11 mouse cellular contexts compared by ENCODE assay signal in genomic region chr14:36778956-36779355, GRCm38 (mm10).
DNase-seq lines count a peak whose midpoint lies in the region; ATAC-seq lines count a peak whose summit lies in the region.
"Had no signal": no experiment of that assay in that cellular context is flagged by ENCODE, and none has a peak within 500 bp of the region (broad histone marks: within the 10 kb centered on the region; RNA-seq: fewer than 3 reads in every experiment).

No protein-coding gene starts in this region.

- peak; percentile 53; the same call in 1 of the 2 replicates for ATAC-seq in forebrain, embryonic 15.5 days (replicated peaks)
- no peak for ATAC-seq in forebrain, embryonic 12.5 days (ENCODE audit: low FRiP score)

- H3K9ac ChIP-seq in forebrain, embryonic 15.5 days (replicated peaks): no peak overlapping the region
- H3K9ac ChIP-seq in forebrain, embryonic 12.5 days: no peak overlapping the region
- H3K9ac ChIP-seq: liver, embryonic 13.5 days; stomach, embryonic 15.5 days had no signal

- H3K9me3 ChIP-seq in forebrain, embryonic 15.5 days: no peaks in the 10 kb centered on the region
- H3K9me3 ChIP-seq in forebrain, embryonic 12.5 days: no peaks in the 10 kb centered on the region
- H3K9me3 ChIP-seq: liver, embryonic 13.5 days; stomach, embryonic 15.5 days had no signal

- H3K4me3 ChIP-seq in forebrain, embryonic 15.5 days: no peak overlapping the region
- no peak overlapping the region for H3K4me3 ChIP-seq in forebrain, embryonic 12.5 days (replicated peaks)
- H3K4me3 ChIP-seq: erythroblast, embryonic 14.5 days; liver, embryonic 13.5 days; stomach, embryonic 15.5 days had no signal

- H3K36me3 ChIP-seq in forebrain, embryonic 15.5 days: no peaks in the 10 kb centered on the region
- H3K36me3 ChIP-seq in forebrain, embryonic 12.5 days (replicated peaks): no peaks in the 10 kb centered on the region
- H3K36me3 ChIP-seq: liver, embryonic 13.5 days; stomach, embryonic 15.5 days had no signal

- WGBS in forebrain, embryonic 15.5 days: 82% methylated on average over 1 of the region's 1 CpGs
- 76% methylated on average over 1 of the region's 1 CpGs for WGBS in forebrain, embryonic 12.5 days

- no peaks in the 10 kb centered on the region for H3K4me1 ChIP-seq in forebrain, embryonic 15.5 days
- no peaks in the 10 kb centered on the region for H3K4me1 ChIP-seq in forebrain, embryonic 12.5 days
- H3K4me1 ChIP-seq: liver, embryonic 13.5 days had no signal

- no peak overlapping the region for H3K27ac ChIP-seq in forebrain, embryonic 15.5 days (replicated peaks)
- H3K27ac ChIP-seq in forebrain, embryonic 12.5 days: no peak overlapping the region
- H3K27ac ChIP-seq: liver, embryonic 13.5 days; stomach, embryonic 15.5 days had no signal

- H3K27me3 ChIP-seq in forebrain, embryonic 15.5 days: no peaks in the 10 kb centered on the region
- H3K27me3 ChIP-seq in forebrain, embryonic 12.5 days: no peaks in the 10 kb centered on the region
- H3K27me3 ChIP-seq: liver, embryonic 13.5 days; stomach, embryonic 15.5 days had no signal

- H3K4me2 ChIP-seq in forebrain, embryonic 15.5 days (replicated peaks): no peak overlapping the region
- H3K4me2 ChIP-seq in forebrain, embryonic 12.5 days: no peak overlapping the region
- H3K4me2 ChIP-seq: liver, embryonic 13.5 days; stomach, embryonic 15.5 days had no signal

- peak; percentile 82 for DNase-seq in 3T3-L1 (ENCODE audit: low read depth, low spot score)
- DNase-seq in cerebellum, postnatal 10 days: peak; percentile 67 to 73
- DNase-seq in left cerebral cortex, adult 11 months (ENCODE audit: low spot score): peak; percentile 24
- DNase-seq in urinary bladder, postnatal 4 days (ENCODE audit: low spot score in 2 of 2): no peak
- DNase-seq in spleen, adult 12 weeks (ENCODE audit: low spot score): no peak
- no peak for DNase-seq in testis, postnatal 10 days (ENCODE audit: low spot score)
- DNase-seq: liver, embryonic 13.5 days had no signal

Comparison
In these comparisons a context has a peak if more than half of its experiments do, and no peak if none do; other contexts are left out.
1. DNase-seq: peak in 3T3-L1 (single experiment), cerebellum, postnatal 10 days (2 of 2) and left cerebral cortex, adult 11 months (single experiment); none in urinary bladder, postnatal 4 days (0 of 2), spleen, adult 12 weeks (single experiment) and testis, postnatal 10 days (single experiment).